Mouse (Mus musculus) urinary bladder, postnatal 25 days (tissue): ENCODE data around the gene Tbc1d16.
A peak's percentile ranks its signal among the peaks of the same experiment; 100 is the strongest.
"Not testable (repeated sequence)": the region's sequence is repeated elsewhere in the genome, so short reads cannot be mapped to it uniquely, and the experiment has no call there.

Experiments used
- DNase-seq: peaks from one replicate; pipeline ENCODE4 v3.0.0; 2022; ENCODE audit warnings: low spot score

Gene Tbc1d16

GRCm38 (mm10) chr11:119228091-119228781 is at the start of gene Tbc1d16, which contains the start of gene Ccdc40:
Gene Tbc1d16 (minus strand): TSS chr11:119228499.
Gene Ccdc40 (plus strand): TSS chr11:119228572.
- peak; percentile 76 for DNase-seq

DNA sequence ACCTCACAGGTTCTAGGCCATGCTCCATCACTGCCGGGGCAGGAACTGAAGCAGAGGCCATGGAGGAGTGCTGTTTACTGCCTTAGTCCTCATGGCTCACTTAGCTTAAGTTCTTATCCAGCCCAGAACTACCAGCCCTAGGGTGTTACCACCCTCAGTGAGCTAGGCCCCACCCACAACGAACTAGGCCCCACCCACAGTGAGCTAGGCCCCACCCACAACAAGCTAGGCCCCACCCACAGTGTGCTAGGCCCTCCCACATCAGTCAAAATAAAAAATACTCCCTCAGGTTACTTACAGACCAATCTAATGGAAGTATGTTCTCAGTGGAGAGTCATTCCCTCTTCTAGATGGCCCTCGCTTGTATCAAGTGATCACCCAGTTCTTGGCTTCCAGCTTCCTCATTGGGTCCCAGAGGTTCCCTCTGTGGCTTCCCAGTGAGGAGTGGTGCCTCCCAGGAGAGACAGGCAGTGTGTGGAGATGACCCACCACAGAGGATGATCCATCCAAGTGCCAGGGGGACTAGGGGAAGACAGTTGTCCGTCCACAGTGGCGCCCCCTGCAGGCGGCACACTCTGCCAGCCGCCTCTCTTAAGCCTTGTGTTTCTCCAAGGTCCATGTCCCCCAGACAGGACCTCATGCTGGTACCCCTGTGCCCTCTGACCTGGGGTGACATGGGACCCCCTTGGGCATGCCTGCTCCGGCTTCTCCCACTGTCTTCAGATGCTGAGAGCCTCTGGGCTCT is 45.1 kb upstream of the Tbc1d16 start:
- no peak for DNase-seq

- DNase-seq = not testable (repeated sequence)
Measured at GRCm38 (mm10) chr11:119272492-119272891, 44.2 kb upstream of the Tbc1d16 start.

DNA sequence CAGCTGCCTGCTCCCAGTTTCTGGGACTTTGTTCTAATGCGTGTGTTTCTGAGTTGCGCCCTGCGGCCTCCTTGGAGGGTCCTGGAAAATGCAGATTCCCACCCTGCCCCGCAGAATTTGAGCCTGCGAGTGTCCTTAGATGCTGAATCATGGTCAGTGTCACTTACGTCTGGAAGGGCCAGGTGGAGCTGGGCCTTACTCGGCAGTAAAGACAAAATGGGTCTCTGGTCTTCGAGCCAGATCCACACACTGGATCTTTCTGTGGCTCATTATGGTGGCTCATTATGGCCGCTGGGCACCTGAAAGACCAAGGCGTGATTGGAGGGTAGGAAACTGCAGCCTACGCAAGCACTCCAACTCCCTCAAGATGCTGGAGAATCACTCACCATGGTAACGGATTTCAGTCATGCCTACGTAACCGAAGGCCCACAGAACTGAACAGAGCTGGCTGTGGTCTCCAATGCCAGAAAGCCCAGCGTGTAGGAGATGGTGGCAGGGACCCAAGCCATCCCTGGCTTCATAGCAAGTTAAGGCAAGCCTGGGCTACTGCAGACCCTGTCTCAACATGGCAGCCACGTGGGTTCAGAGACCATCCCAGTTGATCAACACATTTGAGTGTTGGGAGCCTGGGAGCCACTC is 40.4 kb upstream of the Tbc1d16 start:
- DNase-seq = no peak

GRCm38 (mm10) chr11:119267768-119268556 is 39.7 kb upstream of the Tbc1d16 start, which contains the start of gene Gaa:
Gene Gaa (plus strand): TSS chr11:119267887.
- DNase-seq = peak; percentile 98

- DNase-seq = no peak
Measured at GRCm38 (mm10) chr11:119267241-119267674, 39.0 kb upstream of the Tbc1d16 start.

- no peak for DNase-seq
Measured at GRCm38 (mm10) chr11:119265811-119266210, 37.5 kb upstream of the Tbc1d16 start.

DNA sequence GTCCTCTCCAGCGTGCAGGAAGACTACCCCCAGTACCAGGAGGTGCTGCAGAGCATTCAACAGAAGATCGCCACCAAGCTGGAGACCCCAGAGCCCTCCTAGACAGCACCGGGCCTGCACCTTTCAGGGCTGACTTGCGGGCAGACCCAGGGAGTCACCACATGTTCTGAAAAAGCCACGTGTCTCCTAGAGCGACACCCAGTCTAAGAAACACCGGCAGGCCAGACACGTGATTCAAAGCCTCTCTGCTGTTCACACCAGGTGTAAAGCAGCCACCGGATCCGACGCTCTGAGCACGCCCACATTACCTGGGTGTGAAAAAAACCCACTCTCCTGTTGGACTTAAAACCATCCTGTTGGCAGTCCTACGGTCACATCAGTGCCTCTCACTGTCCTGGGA is 36.1 kb upstream of the Tbc1d16 start:
- no peak for DNase-seq

- DNase-seq = no peak
Measured at GRCm38 (mm10) chr11:119259977-119260376, 31.7 kb upstream of the Tbc1d16 start.

GRCm38 (mm10) chr11:119258572-119259322 is 30.4 kb upstream of the Tbc1d16 start:
- peak; percentile 57 for DNase-seq

DNA sequence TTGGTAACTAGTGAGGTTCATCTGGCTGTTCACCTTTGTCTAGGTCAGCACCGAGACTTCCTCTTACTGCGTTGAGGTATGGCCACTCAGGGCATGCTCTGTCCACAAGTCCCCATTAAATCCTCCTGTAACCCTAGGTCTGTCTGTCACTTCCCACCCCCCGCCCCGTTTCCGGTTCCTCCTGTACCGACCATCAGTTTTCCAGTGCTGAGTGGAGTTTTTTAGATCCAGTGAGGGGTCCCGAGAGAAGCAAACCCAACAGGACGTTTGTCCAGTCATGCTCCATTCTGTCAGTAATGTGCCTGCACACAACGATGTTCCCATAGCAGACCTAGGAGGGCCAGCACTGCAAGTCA is 29.9 kb upstream of the Tbc1d16 start:
- DNase-seq = no peak

DNA sequence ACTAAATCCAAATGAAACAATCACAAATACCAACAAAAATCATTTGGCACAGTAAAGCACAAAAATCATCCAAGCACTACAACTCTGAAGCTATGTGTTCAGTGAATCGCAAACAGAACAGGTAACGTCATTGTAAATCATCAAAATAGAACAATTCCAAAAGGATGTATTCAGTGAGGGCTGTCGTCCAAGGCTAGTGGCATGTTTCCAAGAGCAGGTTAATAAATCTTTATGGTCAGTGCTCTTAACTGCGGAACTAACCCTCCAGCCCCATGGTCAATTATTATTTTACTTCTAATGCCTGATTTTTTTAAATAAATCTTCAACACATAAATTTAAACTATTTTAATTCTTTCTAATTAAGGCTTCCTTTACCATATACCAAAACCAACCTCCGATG is 28.3 kb upstream of the Tbc1d16 start:
- DNase-seq = not testable (repeated sequence)

DNA sequence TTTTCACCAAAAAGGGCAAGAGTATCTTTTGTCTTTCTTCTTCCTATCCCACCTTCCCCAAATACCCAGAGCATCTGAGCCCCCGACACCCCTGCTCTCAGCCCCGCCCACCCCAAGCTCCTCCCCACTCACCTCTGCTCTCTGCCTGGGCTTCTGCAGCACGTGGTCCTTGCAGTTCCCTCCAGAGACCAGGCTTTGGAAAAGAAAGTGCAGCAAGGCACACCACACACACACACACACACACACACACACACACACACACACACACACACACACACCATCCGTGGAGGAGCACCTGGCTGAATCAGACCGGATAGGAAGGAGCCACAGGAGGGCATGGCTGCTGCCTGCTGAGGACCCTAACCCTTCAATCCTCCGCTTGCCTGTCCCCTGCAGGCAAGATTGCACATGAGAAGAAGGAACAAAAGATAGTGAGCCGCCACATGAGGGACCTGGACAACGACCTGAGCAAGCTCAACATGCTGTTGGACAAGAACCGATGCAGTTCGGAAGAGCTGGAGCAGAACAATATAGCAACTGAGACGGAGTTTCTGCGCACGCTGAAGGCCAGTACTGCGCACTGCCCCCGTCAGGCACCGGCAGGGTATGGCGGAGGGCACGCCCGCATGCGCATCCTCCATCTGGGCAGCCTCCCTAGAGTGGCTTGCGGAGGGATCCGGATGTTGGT is 24.7 kb upstream of the Tbc1d16 start:
- DNase-seq = no peak

- DNase-seq = no peak
Measured at GRCm38 (mm10) chr11:119250998-119251397, 22.7 kb upstream of the Tbc1d16 start.

GRCm38 (mm10) chr11:119249011-119249410 is 20.7 kb upstream of the Tbc1d16 start:
- peak; percentile 64 for DNase-seq

DNA sequence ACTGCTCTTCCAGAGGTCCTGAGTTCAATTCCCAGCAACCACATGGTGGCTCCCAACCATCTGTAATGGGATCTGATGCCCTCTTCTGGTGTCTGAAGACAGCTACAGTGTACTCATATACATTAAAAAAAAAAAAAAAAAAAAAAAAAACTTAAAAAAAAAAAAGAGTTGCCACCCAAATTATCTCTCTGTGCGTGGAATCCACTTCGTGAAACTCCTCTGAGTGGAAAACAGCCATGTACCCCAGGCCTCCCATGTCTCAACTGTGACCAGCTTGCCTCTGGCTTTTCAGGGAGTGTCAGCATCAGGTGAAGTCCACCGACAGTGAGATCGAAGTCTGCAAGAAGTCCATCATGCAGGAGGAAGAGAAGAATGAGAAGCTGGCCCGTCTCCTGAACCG is 17.2 kb upstream of the Tbc1d16 start:
- not testable (repeated sequence) for DNase-seq

DNA sequence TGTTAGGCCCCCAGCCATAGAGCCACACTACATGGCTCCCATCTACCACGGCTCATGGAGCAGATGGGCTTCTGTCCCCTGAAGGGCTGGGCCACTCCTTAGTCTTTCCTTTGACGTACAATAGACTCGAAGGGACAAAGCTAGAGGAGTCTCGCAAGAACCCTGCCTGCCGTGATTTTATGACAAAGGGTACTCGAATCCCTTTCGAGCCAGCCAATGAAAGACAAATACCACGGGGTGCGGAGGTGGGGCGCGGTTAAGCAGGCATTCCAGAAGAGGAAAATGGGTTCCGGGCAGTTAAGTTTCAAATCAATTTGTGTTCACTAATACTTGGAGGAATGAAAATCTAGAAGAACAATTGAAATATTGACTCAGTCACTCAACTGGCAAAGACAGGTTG is 11.2 kb upstream of the Tbc1d16 start:
- no peak for DNase-seq

DNA sequence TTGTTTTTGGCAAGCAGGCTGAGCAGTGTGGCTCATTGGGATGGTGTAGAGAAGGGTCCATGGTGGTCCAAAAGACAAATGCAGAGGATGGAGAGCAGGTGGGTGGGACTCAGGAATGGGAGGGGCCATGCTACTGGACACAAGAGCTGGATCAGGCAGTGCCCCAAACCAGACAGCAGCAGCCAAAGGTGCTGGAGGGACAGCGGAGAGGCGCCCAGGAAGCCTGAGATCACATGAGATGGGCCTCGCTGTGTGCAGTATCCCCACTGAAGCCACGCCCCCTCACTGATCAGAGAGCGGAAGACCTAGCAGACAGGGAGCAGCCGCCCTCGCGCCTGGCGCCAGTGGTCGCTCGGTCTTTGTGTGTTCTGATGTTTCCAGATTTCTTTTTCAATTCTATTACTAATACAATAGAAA is 10.0 kb upstream of the Tbc1d16 start:
- DNase-seq = no peak

DNA sequence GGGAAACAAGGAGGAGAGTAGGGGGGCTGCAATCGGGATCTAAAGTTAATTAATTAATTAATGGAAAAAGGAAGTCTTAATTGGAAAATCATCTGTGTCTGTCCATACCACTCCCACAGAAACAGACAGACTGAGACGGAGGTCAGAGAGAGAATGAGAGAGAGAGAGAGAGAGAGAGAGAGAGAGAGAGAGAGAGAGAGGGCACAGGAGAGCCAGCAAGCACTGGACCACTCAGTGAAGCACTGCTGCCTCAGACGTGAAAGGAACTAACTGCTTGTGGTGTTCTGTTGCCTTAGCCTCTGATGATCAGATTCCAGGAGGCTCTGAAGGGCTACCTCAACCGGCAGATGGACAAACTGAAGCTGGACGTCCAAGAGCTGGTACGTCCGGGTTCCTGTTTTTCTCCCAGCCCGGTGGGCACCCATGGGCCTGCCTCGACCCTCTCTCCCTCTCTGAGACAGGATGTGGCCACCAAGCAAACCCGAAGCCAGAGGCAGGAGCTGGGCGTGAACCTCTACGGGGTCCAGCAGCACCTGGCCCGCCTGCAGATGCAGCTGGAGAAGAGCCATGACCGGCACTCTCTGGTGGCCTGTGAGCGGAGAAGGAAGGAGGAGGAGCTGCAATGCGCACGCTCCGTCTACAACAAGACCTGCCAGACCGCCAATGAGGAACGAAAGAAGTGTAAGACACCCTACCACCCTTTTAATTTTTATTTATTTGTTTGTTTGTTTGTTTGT is 9.4 kb upstream of the Tbc1d16 start:
- DNase-seq = no peak

DNA sequence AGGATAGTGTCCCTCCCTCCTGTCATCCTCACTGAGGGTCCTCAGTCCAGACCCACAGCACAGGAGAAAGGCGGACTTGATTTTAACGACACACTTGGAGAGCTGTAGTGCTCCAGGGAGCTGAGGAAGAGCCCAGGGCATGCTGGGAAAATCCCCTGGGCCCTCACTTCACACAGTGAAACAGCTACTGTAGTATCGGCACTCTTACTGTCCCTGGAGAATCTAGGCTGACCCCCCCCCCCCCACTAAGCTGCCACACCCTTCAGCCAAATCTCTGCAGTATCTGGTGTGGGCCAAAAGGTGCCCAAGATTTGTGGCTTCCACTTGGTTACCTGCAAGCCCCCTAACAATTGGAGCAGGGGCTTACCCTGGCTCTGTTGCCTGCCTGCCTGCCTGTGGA is 8.7 kb upstream of the Tbc1d16 start:
- no peak for DNase-seq
